Mouse (Mus musculus): Measurements from ENCODE around the gene Acmsd.

Gene Acmsd

DNA sequence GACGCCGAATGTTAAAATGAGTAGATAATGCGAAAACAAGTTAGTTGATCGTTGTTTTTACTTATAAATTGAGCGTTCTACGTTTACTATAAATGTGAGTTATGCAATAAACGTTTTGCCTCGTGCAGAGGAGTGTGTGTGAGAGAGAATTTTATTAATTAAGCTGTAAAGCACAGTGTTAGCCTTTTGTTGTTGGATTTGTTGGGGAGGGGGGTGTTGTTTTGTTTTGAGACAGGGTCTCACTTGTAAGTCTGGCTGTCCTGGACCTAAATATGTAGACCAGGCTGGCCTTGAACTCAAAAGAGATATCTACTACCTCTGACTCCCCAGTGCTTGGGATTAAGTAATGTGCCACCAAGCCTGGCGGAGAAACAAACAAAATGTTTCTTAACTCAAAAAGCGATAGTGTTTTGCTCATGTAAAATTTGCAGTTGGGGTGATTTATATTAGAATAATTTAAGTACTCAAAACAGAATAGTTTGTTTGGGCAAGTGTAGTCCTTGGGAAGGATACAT is 46.0 kb downstream of the Acmsd start:
- no peak for DNase-seq (ENCODE audit: low spot score in 2 of 2)

DNA sequence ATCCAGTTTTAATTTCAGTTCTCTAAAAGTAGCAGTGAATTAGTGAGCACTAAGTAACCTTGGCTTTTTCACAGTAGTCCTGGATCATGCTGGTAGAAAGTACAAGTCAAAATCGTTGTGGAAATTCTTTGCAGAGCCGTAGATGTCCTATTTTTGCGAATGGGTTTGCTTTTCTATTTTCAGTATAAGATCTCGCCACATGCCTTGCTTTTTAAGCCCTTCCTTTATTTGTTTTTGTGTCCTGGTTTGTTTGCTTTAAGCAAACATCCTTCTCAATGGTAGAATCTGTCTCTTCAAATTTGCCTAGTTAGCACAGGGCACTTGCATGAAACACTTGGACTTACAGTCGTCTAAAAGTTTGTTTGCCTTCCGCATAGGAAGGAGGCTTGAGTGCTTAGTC is 47.0 kb downstream of the Acmsd start:
- DNase-seq (ENCODE audit: low spot score in 2 of 2) = no peak

DNA sequence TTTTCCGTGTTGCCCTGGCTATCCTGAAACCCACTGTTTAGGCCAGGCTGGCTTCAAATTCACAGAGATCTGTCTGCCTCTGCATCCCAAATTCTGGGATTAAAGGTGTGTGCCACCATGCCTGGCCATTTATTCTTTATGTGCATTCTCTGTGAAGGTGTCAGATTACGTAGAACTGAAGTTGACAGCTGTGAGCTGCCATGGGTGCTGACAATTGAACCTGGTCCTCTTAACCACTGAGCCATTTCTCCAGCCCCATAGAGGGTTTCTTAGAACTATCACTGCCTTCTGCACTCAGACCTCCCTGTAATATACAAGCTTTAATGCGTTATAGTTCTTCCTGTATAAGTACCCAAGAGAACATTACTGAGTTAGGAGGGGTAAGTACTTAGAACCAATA is 49.4 kb downstream of the Acmsd start:
- no peak for DNase-seq (ENCODE audit: low spot score in 2 of 2)

DNA sequence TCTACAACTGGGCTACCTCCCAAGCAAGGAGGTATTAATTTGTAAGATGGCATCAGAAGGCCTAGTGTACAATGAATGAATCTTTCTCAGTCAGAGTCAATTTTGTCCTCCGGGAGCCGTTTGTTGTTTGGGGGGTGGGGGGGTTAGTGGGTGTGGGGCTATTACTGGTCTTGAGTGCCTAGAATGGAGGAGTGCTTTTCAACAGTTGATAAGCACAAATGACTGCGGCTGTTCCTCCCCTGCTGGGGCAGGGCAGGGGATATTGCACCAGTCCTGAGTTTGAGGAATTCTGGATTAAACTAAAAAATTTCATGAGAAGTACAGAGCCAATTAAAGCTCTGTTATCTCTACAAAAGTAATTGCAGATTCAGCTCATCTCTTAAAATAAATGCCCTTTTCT is 50.9 kb downstream of the Acmsd start:
- no peak for DNase-seq (ENCODE audit: low spot score in 2 of 2)

DNA sequence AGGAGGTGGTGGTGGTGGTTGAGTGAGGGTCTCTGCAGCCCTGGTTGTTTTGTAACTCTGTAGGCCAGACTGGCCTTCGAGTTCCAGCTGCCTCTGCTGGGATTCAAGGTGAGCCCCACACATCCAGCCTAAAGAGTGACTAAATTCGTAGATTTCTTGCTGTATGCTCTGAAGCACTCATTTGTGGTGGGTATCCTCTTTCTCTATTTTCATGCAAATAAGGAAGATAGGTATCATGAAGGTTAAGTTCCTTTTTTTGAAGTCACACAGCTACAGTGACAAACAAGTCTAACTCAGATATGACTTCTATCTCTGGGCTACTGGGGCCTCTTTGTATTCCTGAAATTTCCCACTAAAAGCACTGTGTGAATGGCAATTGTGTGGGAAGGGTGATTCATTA is 51.6 kb downstream of the Acmsd start:
- no peak for DNase-seq (ENCODE audit: low spot score in 2 of 2)

DNA sequence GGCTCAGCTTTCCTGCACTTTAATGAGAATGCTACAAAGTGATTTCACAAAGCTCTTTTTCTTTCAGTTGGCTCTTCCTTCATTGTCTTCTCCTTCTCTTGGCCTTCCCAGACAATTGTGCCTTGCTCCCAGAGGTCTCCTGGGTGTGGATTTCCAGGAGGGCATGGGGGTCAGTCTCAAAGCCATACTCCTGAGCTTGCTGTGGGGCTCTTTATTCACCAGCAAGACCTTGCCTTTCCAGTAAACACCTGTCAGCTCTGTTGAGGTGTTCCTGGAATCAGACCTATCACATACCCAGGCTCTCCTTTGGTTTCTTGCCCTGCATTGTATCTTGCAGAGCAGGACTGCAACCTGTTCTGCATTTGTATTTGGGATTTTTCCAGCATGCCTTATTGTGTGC is 54.6 kb downstream of the Acmsd start:
- no peak for DNase-seq (ENCODE audit: low spot score in 2 of 2)

DNA sequence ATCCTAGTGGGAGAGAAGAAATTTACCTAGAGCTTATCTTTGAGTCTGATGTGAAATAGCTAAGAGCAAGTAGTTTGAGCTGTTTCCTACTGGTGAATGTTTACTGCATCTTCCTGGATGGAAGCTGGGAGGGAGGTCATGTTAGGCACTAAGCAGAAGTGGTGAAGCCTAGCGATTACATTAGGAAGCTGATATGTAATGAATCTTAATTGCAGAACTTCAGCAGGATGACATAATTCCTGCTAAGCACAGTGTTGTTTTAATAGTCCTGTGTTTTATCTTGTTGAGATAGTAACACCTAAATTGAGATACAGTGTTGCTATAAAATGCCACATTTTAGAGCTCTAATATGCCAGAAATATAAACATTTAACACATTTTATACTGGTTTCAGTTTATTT is 56.7 kb downstream of the Acmsd start:
- DNase-seq (ENCODE audit: low spot score in 2 of 2) = no peak

DNA sequence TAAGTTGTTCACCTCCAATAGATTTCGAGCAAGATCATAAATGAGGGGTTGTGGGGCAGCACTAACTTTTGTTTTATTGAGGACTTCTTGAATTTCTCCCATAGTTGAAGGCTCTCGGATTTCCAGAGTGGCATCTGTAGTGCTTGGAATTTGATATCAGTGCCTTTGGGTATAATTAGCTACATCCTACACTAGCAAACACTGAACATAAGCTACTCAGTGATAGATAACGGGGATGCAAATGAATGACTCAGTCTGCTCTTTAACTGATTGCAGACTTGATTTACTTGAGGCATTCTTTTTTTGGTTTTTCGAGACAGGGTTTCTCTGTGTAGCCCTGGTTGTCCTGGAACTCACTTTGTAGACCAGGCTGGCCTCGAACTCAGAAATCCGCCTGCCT is 59.7 kb downstream of the Acmsd start:
- no peak for DNase-seq (ENCODE audit: low spot score in 2 of 2)

DNA sequence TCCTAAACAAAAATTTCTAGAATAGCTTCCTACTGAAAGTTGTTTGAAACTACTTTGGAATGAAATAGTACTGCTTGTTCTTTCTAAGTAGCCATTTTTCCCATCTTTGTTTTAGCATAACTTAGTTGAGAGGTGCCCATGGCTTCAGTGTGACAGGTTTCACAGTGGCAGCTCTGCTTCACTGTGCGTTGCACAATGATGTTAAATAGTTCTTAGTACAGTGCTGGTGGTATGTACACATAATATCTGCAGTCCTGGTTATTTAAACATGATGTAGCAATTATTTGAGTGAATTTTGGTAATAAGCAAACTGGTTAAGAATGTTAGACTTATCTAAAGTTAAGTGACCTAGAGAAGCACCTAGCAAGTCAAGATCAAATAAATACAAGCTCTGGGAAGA is 64.2 kb downstream of the Acmsd start:
- no peak for DNase-seq (ENCODE audit: low spot score in 2 of 2)

DNA sequence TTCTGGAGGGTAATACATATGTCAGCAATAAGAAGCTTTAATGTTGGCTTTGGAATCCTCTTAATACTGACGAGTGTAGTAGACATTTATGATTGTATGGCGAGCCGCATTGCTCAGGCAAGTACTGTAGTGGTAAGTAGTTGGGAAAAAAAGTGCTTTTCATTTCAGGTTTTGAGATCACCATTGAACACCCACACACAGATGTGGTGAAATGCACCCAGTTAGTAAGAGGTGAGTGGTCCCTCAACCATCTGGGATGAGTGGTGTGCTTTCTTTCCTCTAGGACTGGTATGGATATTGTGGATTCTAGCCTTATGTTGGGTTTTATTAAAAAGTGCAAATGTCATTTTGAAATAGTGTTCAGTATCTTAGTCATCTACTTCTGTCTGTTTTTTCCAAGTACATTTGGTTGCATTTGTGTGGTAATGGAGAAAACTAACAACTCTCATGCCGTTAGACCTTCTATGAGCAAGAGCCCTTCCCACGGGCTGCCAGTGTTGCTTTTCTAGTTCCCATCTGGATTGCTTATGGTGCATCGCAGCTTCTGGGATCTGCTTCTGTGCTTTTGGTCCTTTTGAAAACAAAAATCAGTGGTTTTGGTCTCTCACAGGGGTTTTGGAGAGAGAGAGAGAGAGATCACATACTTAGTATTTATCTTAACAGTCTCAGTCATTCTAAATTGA is 66.0 kb downstream of the Acmsd start:
- DNase-seq (ENCODE audit: low spot score in 2 of 2) = no peak

DNA sequence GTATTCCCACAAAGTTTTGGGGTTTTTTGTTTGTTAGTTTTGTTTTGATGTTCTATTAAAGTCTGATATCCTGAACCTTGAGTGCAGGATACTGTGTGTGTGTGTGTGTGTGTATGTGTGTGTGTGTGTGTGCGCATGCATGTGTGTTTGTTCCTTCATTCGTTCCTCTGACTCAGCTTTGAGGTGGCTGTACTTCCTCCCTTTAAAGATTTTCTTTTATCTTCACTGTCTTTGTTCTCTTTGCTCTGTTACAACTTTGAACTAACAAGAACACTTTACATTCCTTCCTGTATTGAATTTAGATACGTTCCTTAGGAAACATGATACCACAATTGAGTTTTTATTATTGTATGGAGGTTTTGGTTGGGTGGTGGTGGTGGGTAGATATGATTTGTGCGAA is 67.1 kb downstream of the Acmsd start:
- no peak for DNase-seq (ENCODE audit: low spot score in 2 of 2)

DNA sequence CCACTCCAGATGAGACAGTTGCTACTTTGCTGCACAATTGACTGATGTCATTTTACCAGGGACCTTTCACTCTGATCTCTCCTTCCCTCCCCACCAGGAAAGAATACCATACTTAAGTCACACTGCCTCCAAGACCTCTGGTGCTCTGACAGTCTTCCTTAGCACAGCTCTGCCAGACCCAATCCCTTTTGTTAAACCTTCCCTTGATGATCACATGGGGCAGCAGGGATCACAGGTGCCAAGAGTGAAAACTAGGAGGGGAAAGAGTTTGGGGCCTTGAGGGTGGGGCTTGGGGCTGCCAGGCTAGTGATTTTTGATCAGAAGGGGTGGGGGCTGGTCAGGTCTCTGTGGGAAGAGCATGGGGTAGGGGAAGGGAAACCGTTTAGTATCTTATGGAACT is 67.5 kb downstream of the Acmsd start:
- no peak for DNase-seq (ENCODE audit: low spot score in 2 of 2)

DNA sequence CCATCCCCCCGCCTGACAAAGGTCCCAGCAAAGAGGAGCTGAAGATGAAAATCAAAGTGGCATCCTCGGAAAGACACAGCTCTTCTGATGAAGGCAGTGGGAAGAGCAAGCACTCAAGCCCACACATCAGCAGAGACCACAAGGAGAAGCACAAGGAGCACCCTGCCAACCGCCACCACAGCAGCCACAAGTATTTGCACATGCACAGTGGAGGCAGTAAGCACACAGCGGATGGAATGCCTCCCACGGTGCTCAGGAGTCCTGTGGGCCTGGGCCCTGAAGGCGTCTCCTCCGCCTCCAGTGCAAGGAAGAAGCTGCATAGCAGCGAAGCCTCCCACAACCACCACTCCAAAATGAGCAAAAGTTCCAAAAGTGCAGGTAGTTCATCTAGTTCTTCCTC is 73.7 kb downstream of the Acmsd start:
- DNase-seq (ENCODE audit: low spot score in 2 of 2) = no peak

DNA sequence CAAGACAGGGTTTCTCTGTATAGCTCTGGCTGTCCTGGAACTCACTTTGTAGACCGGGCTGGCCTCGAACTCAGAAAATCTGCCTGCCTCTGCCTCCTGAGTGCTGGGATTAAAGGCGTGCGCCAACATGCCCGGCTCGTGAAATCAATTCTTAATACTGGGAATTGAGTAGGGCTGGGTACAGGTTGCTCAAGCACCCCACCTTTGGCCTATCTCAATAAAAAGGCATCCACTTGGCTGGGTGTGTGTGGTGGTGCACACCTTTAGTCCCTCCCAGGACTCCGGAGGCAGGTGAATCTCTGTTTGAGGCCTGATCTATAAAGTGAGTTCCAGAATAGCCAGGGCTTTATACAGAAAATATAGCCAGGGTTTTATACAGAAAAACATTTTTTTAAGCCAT is 79.5 kb downstream of the Acmsd start:
- no peak for DNase-seq (ENCODE audit: low spot score in 2 of 2)

DNA sequence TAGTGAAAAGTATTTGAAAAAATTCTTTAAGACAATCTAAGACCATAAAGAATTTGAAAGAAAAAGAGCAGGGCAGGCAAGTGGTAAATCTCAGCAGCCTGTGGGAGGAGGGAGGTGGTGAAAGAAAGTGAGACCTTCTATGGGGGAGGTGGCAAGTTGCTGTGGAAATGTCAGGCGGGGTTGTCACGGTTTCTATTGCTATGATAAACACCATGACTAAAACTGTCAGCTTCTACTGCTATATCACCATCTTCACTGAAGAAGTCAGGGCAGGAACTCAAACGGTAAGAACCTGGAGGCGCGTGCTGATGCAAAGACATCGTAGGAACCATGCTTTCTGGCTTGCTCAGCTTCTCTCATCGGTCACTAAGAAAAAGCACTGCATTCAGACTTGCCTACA is 83.7 kb downstream of the Acmsd start:
- no peak for DNase-seq (ENCODE audit: low spot score in 2 of 2)

DNA sequence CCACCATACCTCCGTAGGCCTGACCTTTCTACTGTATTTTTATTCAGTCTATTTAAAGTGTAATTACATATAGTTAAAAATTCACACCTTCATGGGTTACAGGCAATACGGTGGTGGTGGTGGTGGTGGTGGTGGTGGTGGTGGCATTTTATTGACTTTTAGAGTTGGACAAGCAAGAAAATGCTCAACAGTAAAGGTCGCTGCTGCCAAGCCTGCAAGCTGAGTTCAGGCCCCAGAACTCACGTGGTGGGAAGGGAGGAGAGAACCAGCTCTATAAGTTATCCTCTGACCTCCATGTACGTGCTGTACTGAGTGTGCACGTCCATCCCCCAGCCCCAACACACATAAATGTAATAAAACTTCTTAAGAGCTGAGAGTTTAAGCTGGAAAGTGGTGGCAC is 87.2 kb downstream of the Acmsd start:
- DNase-seq (ENCODE audit: low spot score in 2 of 2) = no peak

Measured in right cerebral cortex, postnatal 10 days (tissue).